Mouse (Mus musculus): ENCODE results near the gene Agl.

The Agl gene

DNA sequence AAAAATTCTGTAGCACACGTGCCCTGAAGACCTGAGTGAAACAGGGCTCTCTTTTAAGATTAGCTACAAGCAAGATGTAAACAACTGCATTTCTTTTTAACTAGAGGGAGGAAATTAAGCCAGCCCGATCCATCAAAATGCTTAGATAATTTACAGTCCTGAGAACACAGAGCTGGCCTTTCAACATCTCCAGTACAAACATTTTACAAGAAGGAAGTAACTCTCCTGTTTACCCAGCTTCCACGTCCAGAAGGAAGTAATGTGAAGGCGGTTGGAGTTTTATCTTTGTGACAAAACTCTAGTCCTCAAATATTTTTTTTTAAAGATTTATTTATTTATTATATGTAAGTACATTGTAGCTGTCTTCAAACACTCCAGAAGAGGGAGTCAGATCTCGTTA lies 67.9 kb downstream of the Agl start:
- DNase-seq = no peak

- no peak for DNase-seq
These were observed 70.6 kb downstream of the Agl start for GRCm38 (mm10) chr3:116737326-116737731.

DNA sequence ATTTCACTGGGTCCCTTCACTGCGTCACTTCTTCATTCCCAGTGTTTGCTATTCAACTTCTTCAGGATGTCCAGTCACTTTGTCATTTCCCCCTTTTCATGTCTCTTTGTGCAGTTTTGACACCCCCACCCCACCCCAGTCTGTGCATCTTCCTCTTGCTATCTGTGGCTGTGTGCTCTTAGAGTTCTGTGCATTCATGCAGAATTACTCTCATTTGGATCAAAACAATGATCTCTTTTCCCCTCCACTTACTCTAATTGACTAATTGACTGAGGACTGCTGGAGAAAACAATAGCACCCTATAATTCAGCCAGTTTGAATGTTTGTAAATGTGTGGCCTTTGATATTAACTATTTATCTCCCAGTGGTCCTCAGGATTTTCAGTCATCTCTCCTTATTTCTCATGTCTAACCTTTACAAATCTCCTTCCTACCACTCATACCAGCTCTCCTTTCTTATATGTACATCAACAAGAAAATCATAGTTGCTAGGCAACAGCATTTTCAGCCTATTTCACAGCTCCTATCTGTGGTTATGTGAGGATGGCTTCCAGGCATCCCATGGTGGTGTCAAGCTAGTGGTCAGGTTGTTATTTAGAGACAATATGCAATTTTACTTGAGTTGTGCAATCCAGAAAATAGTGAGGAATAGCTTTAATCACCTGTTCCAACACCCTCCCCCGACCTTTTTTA lies 78.3 kb downstream of the Agl start:
- DNase-seq = no peak

GRCm38 (mm10) chr3:116726807-116727206 lies 81.2 kb downstream of the Agl start:
- DNase-seq = no peak

DNA sequence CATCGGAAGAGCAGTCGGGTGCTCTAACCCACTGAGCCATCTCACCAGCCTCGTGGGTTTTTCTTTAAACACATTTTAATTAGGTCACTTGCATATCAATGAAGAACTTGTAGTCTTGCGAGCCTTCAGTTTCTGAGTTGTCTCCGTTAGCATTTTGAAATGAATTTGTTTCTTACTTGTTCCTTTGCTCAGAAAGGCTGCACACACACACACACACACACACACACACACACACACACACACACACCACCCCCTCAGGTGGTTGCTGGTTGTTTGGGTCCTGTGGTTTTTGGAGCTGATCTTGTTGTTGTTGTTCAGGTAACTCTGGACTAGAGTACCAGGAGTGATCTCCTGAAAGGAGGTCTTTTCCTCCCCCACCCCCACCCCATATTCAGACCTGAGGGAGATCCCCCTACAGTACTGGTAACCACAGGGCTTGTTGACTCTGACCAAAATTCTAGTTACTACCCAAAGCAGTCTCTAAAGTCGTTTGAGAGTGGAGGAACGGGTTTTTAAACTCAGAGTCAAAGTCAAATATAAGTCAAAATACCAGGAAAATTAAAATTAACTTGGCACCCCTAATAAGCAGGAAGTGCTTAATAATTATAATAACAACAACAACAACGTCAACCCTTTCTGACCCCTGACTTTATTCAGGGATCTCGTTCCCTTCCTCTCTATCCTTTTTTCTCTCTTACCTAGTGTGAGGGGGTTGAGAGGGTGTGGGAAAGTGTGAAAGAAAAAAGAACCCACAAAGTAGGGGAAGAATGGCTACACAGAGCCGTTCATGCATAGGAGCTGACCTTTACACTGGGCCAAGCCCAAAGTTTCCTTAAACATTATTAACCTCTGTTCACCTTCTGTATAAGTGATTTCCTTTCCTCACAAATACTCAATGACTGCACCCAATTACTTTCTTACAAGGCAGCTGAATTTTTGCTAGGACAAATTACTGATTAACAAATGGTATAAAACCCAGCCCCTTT lies 84.2 kb downstream of the Agl start:
- DNase-seq = no peak

GRCm38 (mm10) chr3:116722980-116723379 lies 85.0 kb downstream of the Agl start:
- DNase-seq = no peak

DNA sequence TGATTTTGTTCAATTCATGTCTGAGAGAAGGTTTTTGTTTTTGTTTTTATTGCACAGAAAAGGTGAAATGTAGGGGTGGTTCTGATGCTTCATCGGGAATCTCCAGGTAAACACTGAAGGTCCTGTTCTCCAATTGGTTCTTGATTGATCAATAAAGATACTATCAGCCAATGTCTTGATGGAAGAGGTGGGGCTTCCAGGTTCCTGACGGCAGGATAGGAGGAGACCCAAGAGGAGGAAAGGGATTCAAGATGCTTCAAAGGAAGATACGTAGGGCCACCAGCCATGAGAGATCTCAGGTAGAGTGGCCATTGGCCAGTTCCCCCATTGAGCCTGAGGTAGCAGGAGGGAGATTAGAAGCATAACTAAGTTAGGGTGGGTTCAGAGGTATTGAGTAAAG lies 89.0 kb downstream of the Agl start:
- DNase-seq = no peak

DNA sequence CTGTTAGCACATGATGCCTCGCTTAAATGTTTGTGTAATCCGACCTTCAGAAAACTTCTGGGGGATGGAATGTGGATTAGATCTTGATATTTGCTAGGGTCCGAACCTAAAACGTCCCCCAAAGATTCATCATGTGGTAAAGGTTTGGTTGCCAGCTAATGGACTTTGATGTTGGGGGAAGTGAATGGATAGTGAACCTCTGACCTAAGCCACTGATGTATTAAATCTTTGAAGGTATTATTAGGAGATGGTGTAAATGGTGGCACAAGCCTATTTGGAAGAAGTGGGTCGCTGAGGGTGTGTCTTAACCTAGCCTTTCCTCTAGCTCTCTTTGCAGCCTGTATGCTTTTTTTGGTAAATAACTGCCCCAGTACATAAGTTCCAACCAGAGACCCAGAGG lies 94.9 kb downstream of the Agl start:
- DNase-seq = no peak

DNA sequence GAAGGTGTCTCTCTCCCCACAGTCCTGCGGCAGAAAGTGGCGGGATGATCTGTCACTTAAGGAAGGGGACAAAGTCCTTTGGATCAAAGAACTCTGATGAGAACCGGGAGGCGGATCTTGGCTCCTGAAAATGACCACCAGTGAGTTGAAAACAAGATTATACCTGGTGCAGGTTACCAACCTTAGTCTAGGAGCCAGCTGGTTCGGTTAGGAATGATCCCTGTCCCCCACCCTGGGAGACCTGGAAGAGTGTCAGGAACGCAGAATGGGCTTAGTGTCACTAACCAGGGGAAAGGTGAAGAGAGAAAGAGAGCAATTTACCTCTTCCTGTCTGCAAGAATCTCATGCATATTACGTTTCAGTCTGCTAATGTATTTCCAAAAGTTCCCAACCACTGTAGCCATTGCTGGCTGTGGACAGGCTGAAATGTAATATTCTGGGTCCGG lies 95.5 kb downstream of the Agl start, which contains the start of gene Slc35a3:
Gene Slc35a3, minus strand, starts transcription at position 396 of the 446 bp plus-strand sequence.
- peak in 1 of 2 experiments; percentile 61 for DNase-seq

GRCm38 (mm10) chr3:116711624-116712435 lies 96.1 kb downstream of the Agl start:
- peak; percentile 73 to 90 for DNase-seq

DNA sequence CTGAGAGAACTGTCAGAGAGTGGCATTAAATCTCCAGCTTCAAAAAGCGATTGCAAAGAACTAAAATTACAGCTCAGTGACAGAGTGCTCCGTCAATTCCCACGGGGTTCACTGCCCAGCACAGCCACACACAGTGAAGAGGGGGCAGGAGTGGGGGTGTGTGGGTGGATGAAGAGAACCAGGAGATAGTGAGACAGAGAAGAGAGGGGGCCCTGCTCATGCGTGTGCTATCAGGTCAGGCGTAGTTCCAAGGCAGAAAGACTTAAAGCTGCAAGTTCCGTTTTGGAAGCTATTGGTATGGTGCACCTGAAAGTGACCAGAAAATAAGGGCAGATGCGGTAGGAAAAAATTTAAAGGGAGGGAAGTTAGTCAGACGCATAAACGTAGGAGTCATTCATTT lies 97.0 kb downstream of the Agl start:
- no peak for DNase-seq

- no peak for DNase-seq
These were observed 102.2 kb downstream of the Agl start for GRCm38 (mm10) chr3:116705637-116706204.

- peak; percentile 8 to 36 for DNase-seq
These were observed 104.1 kb downstream of the Agl start for GRCm38 (mm10) chr3:116703835-116704234.

DNA sequence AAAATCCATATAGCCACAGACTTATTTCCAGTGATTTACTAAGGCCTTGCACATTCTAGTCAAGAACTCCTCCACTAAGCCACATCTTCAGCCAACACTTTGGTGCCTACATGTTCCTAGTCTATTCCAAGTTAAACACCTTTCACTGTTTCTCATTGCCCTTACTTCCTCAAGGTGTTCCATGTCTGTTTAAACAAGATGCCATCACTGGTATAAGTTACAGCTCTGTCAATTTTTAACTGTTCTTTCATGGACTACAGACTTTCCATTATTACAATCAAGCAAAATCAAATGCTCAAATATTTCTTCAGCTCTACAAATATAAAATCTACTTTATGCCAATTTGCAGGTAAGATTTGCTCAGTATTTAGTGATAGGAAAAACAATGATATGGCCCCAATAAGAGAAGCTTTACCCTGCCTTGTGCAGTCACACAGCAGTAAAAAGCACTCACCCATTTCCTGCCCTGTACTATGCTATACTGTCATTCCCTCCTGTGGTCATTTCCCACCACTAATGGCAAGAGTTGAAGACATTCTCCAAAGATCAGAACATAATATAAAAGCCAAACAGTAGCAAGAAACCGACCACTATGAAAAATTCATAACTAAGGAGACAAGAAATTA lies 105.2 kb downstream of the Agl start:
- DNase-seq = no peak

DNA sequence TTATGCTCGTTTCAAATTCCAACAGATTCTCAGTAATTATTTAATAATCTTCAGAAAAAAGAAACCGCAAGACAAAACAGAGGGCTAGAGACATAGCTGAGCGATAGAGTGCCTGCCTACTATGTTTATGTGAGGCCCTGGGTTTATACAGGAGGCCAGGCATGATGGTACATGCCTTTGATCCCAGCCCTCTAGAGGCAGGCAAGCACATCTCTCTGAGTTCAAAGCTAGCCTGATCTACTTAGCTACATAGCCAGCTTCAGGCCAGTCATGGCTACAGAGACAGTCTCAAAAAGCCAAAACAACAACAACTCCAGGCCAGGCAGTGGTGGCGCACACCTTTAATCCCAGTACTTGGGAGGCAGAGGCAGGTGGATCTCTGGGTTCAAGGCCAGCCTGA lies 106.4 kb downstream of the Agl start:
- DNase-seq = no peak

GRCm38 (mm10) chr3:116698786-116699185 lies 109.2 kb downstream of the Agl start:
- DNase-seq = no peak

GRCm38 (mm10) chr3:116695666-116695985 lies 112.3 kb downstream of the Agl start:
- DNase-seq = no peak

DNA sequence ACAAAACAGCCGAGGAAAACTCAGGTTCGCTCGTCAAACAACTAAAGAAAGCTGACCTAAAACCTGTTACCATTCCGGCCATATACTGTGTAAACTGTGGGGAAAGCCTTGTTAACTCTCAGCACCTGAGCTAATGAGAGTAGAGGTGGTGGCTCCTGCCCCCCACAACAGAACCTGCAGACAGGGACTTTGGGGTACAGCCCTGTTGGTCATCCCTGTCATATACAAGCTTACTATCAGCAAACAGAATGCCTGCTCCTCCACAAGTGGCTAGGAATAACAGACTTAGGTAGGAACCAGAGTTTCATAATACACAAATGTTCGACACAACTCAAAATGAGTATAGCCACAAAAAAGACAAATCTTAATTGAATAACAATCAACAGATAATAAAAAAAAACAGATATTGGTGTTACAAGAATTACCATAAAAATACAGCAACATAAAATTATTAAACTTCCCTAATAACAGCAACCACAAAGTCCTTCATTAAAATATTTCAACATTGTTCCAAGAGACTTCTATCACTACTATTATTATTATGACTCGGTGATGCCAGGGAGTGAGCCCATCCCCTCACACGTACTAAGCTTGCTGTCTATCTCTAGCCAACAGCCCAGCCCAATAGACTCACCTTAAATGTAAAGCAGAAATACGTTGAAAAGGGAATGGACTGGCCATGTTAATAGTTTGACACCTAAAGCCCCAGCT lies 112.9 kb downstream of the Agl start:
- no peak for DNase-seq

- no peak for DNase-seq
These were observed 113.7 kb downstream of the Agl start for GRCm38 (mm10) chr3:116694312-116694711.
